Mouse (Mus musculus): ENCODE results near the gene Gpat2.

DNA sequence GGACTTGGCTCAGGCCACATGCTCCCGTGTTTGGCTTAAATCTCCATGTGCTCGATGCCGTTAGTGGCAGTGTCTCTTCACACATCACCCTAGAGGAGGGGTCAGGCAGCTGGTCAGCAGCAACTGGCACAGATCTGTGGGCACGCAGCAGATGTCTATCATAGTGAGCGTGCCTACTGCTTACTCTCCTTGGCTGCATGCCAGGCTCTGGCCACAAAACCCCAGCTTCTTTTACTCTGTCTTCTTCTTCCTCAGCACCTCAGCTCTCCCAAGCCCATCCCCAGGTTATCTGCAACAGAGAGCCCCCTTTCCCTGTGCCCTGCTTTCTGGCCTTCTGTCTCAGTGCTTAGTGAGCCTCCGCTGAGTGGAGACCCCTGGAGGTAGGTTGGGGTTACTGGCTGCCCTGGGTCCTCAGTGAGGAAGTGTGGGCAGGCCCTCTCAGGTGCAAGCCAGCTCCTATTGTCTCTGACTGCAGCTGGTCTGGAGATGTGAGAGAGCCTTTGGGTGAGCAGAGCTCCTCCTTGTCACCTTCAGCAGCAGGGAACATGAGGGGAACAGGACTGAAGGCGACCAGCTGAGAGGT lies 49.1 kb upstream of the Gpat2 start:
- TF ChIP-seq POLR2A (IDR thresholded peaks at IDR 0.05; ENCODE audit: control insufficient read depth, extremely low read depth, insufficient read depth, low read length, poor library complexity) (no peak), CTCF (IDR thresholded peaks at IDR 0.05; ENCODE audit: borderline replicate concordance, control insufficient read depth, extremely low read depth, insufficient read depth, low read length, poor library complexity) (peak; percentile 61; the same call in 1 of the 2 replicates)

Data from thymus, adult 2 months (tissue).